Mouse (Mus musculus): ENCODE data around the gene Gm37419. TPM values are rescaled to one million over a fixed set of nuclear protein-coding genes. Genes with fewer than 3 reads are reported as not detected.

Gene Gm37419
- total RNA-seq (2023): not detected

GRCm38 (mm10) chr16:23988466-23989208 is at the start of gene Gm37419, which contains the start of gene Bcl6:
Gene Gm37419 (plus strand): TSS chr16:23988482.
Gene Bcl6 (minus strand): TSS chr16:23988852.

Other genes starting within 250 kb of the Gm37419 start
- not detected for gene Sst, start 97.5 kb upstream of the Gm37419 start, total RNA-seq (2023)
- not detected for gene Rtp2, start 56.1 kb upstream of the Gm37419 start, total RNA-seq (2023)
- 10 to 100 TPM; 76.9 to 84.7 TPM for gene Bcl6, start 370 bp downstream of the Gm37419 start, total RNA-seq (2023)

All from neutrophil, adult 83 days (primary cell).